ENCODE assay signal across 8 mouse cellular contexts in the genomic region with DNA sequence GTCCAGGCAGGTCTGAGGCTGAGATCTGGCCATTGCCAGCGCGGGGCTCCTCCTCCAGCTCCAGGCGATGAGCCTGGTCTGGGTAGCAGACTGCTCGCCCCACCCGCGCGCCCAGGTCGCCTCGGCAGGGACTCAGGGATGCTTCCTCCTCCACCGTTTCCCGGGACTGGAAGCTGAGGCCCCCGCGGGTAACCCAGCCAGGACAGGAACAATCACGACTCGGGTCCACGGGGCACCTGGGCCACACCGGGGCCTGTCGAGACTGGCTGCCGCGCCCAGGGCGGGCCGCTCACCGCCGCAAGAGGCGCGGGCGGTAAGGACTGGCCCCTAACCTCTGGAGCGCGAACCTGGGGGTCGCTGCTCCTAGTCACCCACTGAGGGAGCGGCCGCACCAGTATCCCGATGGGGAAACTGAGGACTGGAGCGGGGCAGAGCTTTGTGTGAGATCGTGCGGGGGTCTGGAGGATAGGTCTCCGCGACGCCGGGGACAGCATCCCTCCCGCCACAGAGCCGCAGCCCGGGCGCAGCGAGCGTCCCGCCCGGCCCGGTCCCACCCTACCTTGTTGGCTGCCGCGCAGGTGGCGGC. TPM values are rescaled to one million over a fixed set of nuclear protein-coding genes. Genes with fewer than 3 reads are reported as not detected.
DNase-seq lines count a peak whose midpoint lies in the region; ATAC-seq lines count a peak whose summit lies in the region.

No protein-coding gene starts in this region.

- H3K4me1 ChIP-seq in forebrain, embryonic 12.5 days: peaks cover 4% of the 10 kb centered on the region; the same call in 1 of the 2 replicates
- H3K4me1 ChIP-seq in midbrain, embryonic 13.5 days (replicated peaks): peaks cover 14% of the 10 kb centered on the region

- peak overlapping the region; percentile 71 for H3K9ac ChIP-seq in forebrain, embryonic 12.5 days
- H3K9ac ChIP-seq in midbrain, embryonic 13.5 days (replicated peaks): peak overlapping the region; percentile 77

- peak; percentile 52 for ATAC-seq in forebrain, embryonic 12.5 days (ENCODE audit: low FRiP score)
- peak; percentile 69 for ATAC-seq in midbrain, embryonic 13.5 days

- H3K9me3 ChIP-seq in forebrain, embryonic 12.5 days: no peaks in the 10 kb centered on the region
- no peaks in the 10 kb centered on the region for H3K9me3 ChIP-seq in midbrain, embryonic 13.5 days

- peak overlapping the region; percentile 93 for H3K4me2 ChIP-seq in forebrain, embryonic 12.5 days
- H3K4me2 ChIP-seq in midbrain, embryonic 13.5 days (replicated peaks): peak overlapping the region; percentile 95

- no peak overlapping the region for H3K27ac ChIP-seq in forebrain, embryonic 12.5 days
- no peak overlapping the region for H3K27ac ChIP-seq in midbrain, embryonic 13.5 days

- DNase-seq in gastrocnemius, postnatal 10 days: peak; percentile 24
- no peak for DNase-seq in gastrocnemius, adult 18-20 months (ENCODE audit: low spot score)
- DNase-seq in urinary bladder, postnatal 10 days (ENCODE audit: low spot score): peak; percentile 10
- no peak for DNase-seq in urinary bladder, postnatal 25 days (ENCODE audit: low spot score)
- peak; percentile 41 to 64 for DNase-seq in kidney, postnatal 4 days
- DNase-seq in urinary bladder, postnatal 14 days (ENCODE audit: low spot score): peak; percentile 71

- WGBS in forebrain, embryonic 12.5 days: under 1% methylated on average over 46 of the region's 52 CpGs
- 1% methylated on average over 47 of the region's 52 CpGs for WGBS in midbrain, embryonic 13.5 days

- peak overlapping the region; percentile 59 for H3K4me3 ChIP-seq in forebrain, embryonic 12.5 days (replicated peaks)
- H3K4me3 ChIP-seq in midbrain, embryonic 13.5 days (replicated peaks): peak overlapping the region; percentile 60

- peaks cover 71% of the 10 kb centered on the region for H3K27me3 ChIP-seq in forebrain, embryonic 12.5 days
- H3K27me3 ChIP-seq in midbrain, embryonic 13.5 days: peaks cover 40% of the 10 kb centered on the region

- H3K36me3 ChIP-seq in forebrain, embryonic 12.5 days (replicated peaks): no peaks in the 10 kb centered on the region
- no peaks in the 10 kb centered on the region for H3K36me3 ChIP-seq in midbrain, embryonic 13.5 days

RNA-seq across cellular contexts. Expression of a gene that starts 0.7 kb away (rescaled TPM):
- under 1 TPM; 0.40 to 0.52 TPM for total RNA-seq in gastrocnemius, postnatal 10 days (2021)
- total RNA-seq in gastrocnemius, adult 18-20 months (2021): under 1 TPM; 0.11 to 0.26 TPM
- polyA plus RNA-seq in forebrain, embryonic 12.5 days (2016; fragmentation: Nextera tagmentation; extraction: Ambion mirVana): 1.7 and 2.8 TPM in 2 replicates
- polyA plus RNA-seq in midbrain, embryonic 13.5 days (2015; fragmentation: Nextera tagmentation; extraction: Ambion mirVana): 2.5 and 3.9 TPM in 2 replicates

RNA-seq across cellular contexts. Expression of a gene that starts 48.7 kb away (rescaled TPM):
- total RNA-seq in gastrocnemius, postnatal 10 days (2021): 1 to 10 TPM; 1.6 to 1.8 TPM
- under 1 TPM; 0.39 to 0.83 TPM for total RNA-seq in gastrocnemius, adult 18-20 months (2021)
- polyA plus RNA-seq in forebrain, embryonic 12.5 days (2016; fragmentation: Nextera tagmentation; extraction: Ambion mirVana): 0.83 and 0.98 TPM in 2 replicates
- 0.54 and 0.55 TPM in 2 replicates for polyA plus RNA-seq in midbrain, embryonic 13.5 days (2015; fragmentation: Nextera tagmentation; extraction: Ambion mirVana)

Comparison
In these comparisons a context has a peak if more than half of its experiments do, and no peak if none do; other contexts are left out.
1. DNase-seq: peak in gastrocnemius, postnatal 10 days (single experiment), urinary bladder, postnatal 10 days (single experiment), kidney, postnatal 4 days (2 of 2) and urinary bladder, postnatal 14 days (single experiment); none in gastrocnemius, adult 18-20 months (single experiment) and urinary bladder, postnatal 25 days (single experiment).